Comparison of ENCODE assay signal across 9 mouse cellular contexts in genomic region chr19:12597073-12597405, GRCm38 (mm10). TPM values are rescaled to one million over a fixed set of nuclear protein-coding genes. Genes with fewer than 3 reads are reported as not detected.
DNase-seq lines count a peak whose midpoint lies in the region; ATAC-seq lines count a peak whose summit lies in the region.
"Had no signal": no experiment of that assay in that cellular context is flagged by ENCODE, and none has a peak within 500 bp of the region (broad histone marks: within the 10 kb centered on the region; RNA-seq: fewer than 3 reads in every experiment).

No protein-coding gene starts in this region.

- no peaks in the 10 kb centered on the region for H3K36me3 ChIP-seq in limb, embryonic 12.5 days
- no peaks in the 10 kb centered on the region for H3K36me3 ChIP-seq in limb, embryonic 10.5 days
- no peaks in the 10 kb centered on the region for H3K36me3 ChIP-seq in embryonic facial prominence, embryonic 15.5 days
- no peaks in the 10 kb centered on the region for H3K36me3 ChIP-seq in midbrain, embryonic 14.5 days (ENCODE audit: control insufficient read depth, insufficient read depth, low read length)

- no peak for DNase-seq in limb, embryonic 10.5 days (ENCODE audit: low spot score)
- peak; percentile 59 for DNase-seq in kidney, adult 11 months
- DNase-seq in midbrain, embryonic 14.5 days, result no peak
- DNase-seq in embryo, embryonic 9.5 days (ENCODE audit: extremely low spot score), result no peak
- DNase-seq in frontal cortex, postnatal 25 days (ENCODE audit: low spot score in 2 of 2), result no peak

- peaks cover 6% of the 10 kb centered on the region; the same call in 1 of the 2 replicates for H3K4me1 ChIP-seq in limb, embryonic 12.5 days (replicated peaks)
- peaks cover 10% of the 10 kb centered on the region for H3K4me1 ChIP-seq in limb, embryonic 10.5 days
- H3K4me1 ChIP-seq in embryonic facial prominence, embryonic 15.5 days, result peaks cover 5% of the 10 kb centered on the region
- H3K4me1 ChIP-seq in midbrain, embryonic 14.5 days (ENCODE audit: control insufficient read depth, insufficient read depth, low read length), result 0 out of 2 replicates have a peak, but pooled peaks cover 6% of the 10 kb centered on the region

- 44% methylated on average over 3 of the region's 3 CpGs for WGBS in limb, embryonic 12.5 days
- WGBS in limb, embryonic 10.5 days, result 63% methylated on average over 3 of the region's 3 CpGs
- 38% methylated on average over 3 of the region's 3 CpGs for WGBS in embryonic facial prominence, embryonic 15.5 days
- 69% methylated on average over 3 of the region's 3 CpGs for WGBS in midbrain, embryonic 14.5 days

- peak overlapping the region; percentile 96; the same call in 1 of the 2 replicates for H3K4me2 ChIP-seq in limb, embryonic 12.5 days
- H3K4me2 ChIP-seq in embryonic facial prominence, embryonic 15.5 days (replicated peaks), result peak overlapping the region; percentile 98
- H3K4me2 ChIP-seq in midbrain, embryonic 14.5 days (ENCODE audit: low read length), result peak overlapping the region; percentile 93

- H3K27me3 ChIP-seq in limb, embryonic 12.5 days, result peaks cover 15% of the 10 kb centered on the region
- H3K27me3 ChIP-seq in limb, embryonic 10.5 days (ENCODE audit: low read depth, poor library complexity, severe bottlenecking), result peaks cover 11% of the 10 kb centered on the region
- H3K27me3 ChIP-seq in embryonic facial prominence, embryonic 15.5 days, result no peaks in the 10 kb centered on the region
- no peaks in the 10 kb centered on the region for H3K27me3 ChIP-seq in midbrain, embryonic 14.5 days (ENCODE audit: control insufficient read depth, insufficient read depth, low read length)

- 0 out of 2 replicates have a peak overlapping the region, but pooled peaks have one; percentile 63 for H3K4me3 ChIP-seq in limb, embryonic 12.5 days (replicated peaks)
- H3K4me3 ChIP-seq in limb, embryonic 10.5 days, result no peak overlapping the region
- 0 out of 2 replicates have a peak overlapping the region, but pooled peaks have one; percentile 64 for H3K4me3 ChIP-seq in embryonic facial prominence, embryonic 15.5 days (replicated peaks)
- H3K4me3 ChIP-seq in midbrain, embryonic 14.5 days (replicated peaks; ENCODE audit: low read depth, low read length), result peak overlapping the region; percentile 73

- no peak for ATAC-seq in limb, embryonic 12.5 days (ENCODE audit: insufficient number of reproducible peaks, insufficient read depth, low FRiP score, low TSS enrichment, low read depth)
- no peak for ATAC-seq in embryonic facial prominence, embryonic 15.5 days (ENCODE audit: insufficient number of reproducible peaks, low FRiP score, low TSS enrichment, low read depth)
- ATAC-seq in midbrain, embryonic 14.5 days (ENCODE audit: low FRiP score, low TSS enrichment), result no peak
- ATAC-seq in activated CD4-positive, CD25-positive, alpha-beta regulatory T cell, adult 4 months, result no peak

- no peaks in the 10 kb centered on the region for H3K9me3 ChIP-seq in limb, embryonic 12.5 days
- no peaks in the 10 kb centered on the region for H3K9me3 ChIP-seq in limb, embryonic 10.5 days (replicated peaks)
- H3K9me3 ChIP-seq in embryonic facial prominence, embryonic 15.5 days (replicated peaks), result no peaks in the 10 kb centered on the region
- H3K9me3 ChIP-seq in midbrain, embryonic 14.5 days (ENCODE audit: control insufficient read depth, low read length), result no peaks in the 10 kb centered on the region

- no peak overlapping the region for H3K9ac ChIP-seq in limb, embryonic 12.5 days (replicated peaks)
- H3K9ac ChIP-seq in embryonic facial prominence, embryonic 15.5 days, result no peak overlapping the region
- no peak overlapping the region; the same call in 1 of the 2 replicates for H3K9ac ChIP-seq in midbrain, embryonic 14.5 days (replicated peaks; ENCODE audit: low read length)

- no peak overlapping the region for H3K27ac ChIP-seq in limb, embryonic 12.5 days
- no peak overlapping the region for H3K27ac ChIP-seq in limb, embryonic 10.5 days
- H3K27ac ChIP-seq in embryonic facial prominence, embryonic 15.5 days (replicated peaks), result no peak overlapping the region
- H3K27ac ChIP-seq in midbrain, embryonic 14.5 days (replicated peaks; ENCODE audit: low read depth, low read length), result no peak overlapping the region

RNA-seq across cellular contexts. Expression of gene Gm4952, which starts 2.7 kb away (rescaled TPM):
- polyA plus RNA-seq in limb, embryonic 12.5 days (2016; fragmentation: Nextera tagmentation; extraction: Ambion mirVana), result not detected in 2 replicates
- polyA plus RNA-seq in limb, embryonic 10.5 days (2016; fragmentation: Nextera tagmentation; extraction: Ambion mirVana), result not detected in 2 replicates
- polyA plus RNA-seq in embryonic facial prominence, embryonic 15.5 days (2015; fragmentation: Nextera tagmentation; extraction: Ambion mirVana), result 0.13 TPM in 1 of 2 replicates, not detected in the other
- polyA plus RNA-seq in midbrain, embryonic 14.5 days (2014; fragmentation: Nextera tagmentation; extraction: Ambion mirVana), result 0.12 TPM in 1 of 2 replicates, not detected in the other
- not detected for polyA plus RNA-seq in activated CD4-positive, CD25-positive, alpha-beta regulatory T cell, adult 4 months (2017; shearing (Covaris generic))
- polyA plus RNA-seq: large intestine, adult 2 months had no signal

RNA-seq across cellular contexts. Expression of gene Glyat, which starts 36.1 kb away (rescaled TPM):
- polyA plus RNA-seq in limb, embryonic 12.5 days (2016; fragmentation: Nextera tagmentation; extraction: Ambion mirVana), result not detected in 2 replicates
- not detected in 2 replicates for polyA plus RNA-seq in limb, embryonic 10.5 days (2016; fragmentation: Nextera tagmentation; extraction: Ambion mirVana)
- 0.12 TPM in 1 of 2 replicates, not detected in the other for polyA plus RNA-seq in embryonic facial prominence, embryonic 15.5 days (2015; fragmentation: Nextera tagmentation; extraction: Ambion mirVana)
- polyA plus RNA-seq in midbrain, embryonic 14.5 days (2014; fragmentation: Nextera tagmentation; extraction: Ambion mirVana), result not detected in 2 replicates
- polyA plus RNA-seq in activated CD4-positive, CD25-positive, alpha-beta regulatory T cell, adult 4 months (2017; shearing (Covaris generic)), result not detected
- polyA plus RNA-seq: large intestine, adult 2 months had no signal

RNA-seq across cellular contexts. Expression of gene Fam111a, which starts 51.5 kb away (rescaled TPM):
- 18.4 and 20.2 TPM in 2 replicates for polyA plus RNA-seq in limb, embryonic 12.5 days (2016; fragmentation: Nextera tagmentation; extraction: Ambion mirVana)
- 11.5 and 15.4 TPM in 2 replicates for polyA plus RNA-seq in limb, embryonic 10.5 days (2016; fragmentation: Nextera tagmentation; extraction: Ambion mirVana)
- polyA plus RNA-seq in embryonic facial prominence, embryonic 15.5 days (2015; fragmentation: Nextera tagmentation; extraction: Ambion mirVana), result 22.0 and 23.9 TPM in 2 replicates
- polyA plus RNA-seq in midbrain, embryonic 14.5 days (2014; fragmentation: Nextera tagmentation; extraction: Ambion mirVana), result 4.5 and 8.3 TPM in 2 replicates
- 10 to 100 TPM; 41.0 to 41.8 TPM for polyA plus RNA-seq in activated CD4-positive, CD25-positive, alpha-beta regulatory T cell, adult 4 months (2017; shearing (Covaris generic))
